Mouse (Mus musculus) midbrain, embryonic 15.5 days (tissue): ENCODE measurements around the gene Asb7. TPM values are rescaled to one million over a fixed set of nuclear protein-coding genes. Genes with fewer than 3 reads are reported as not detected.

ENCODE experiments used
- ATAC-seq: fragments of 200-750 bp; cut with Nextera tagmentation; replicated peaks from 2 replicates; pipeline ENCODE4 v1.8.0; 2017; ENCODE audit warnings: moderate TSS enrichment
- H3K27ac ChIP-seq: fragments of 300-500 bp; sonication (generic); 2 replicates; pipeline ENCODE4 v1.5.1; 2015; ENCODE audit warnings: mild to moderate bottlenecking, inconsistent platforms
- H3K27me3 ChIP-seq: fragments of 300-500 bp; sonication (generic); replicated peaks from 2 replicates; pipeline ENCODE4 v1.6.1; 2015; ENCODE audit warnings: inconsistent platforms
- H3K36me3 ChIP-seq: fragments of 300-500 bp; sonication (generic); replicated peaks from 2 replicates; pipeline ENCODE4 v1.6.1; 2015; ENCODE audit warnings: inconsistent platforms
- H3K4me1 ChIP-seq: fragments of 300-500 bp; sonication (generic); 2 replicates; pipeline ENCODE4 v1.6.1; 2015; ENCODE audit warnings: inconsistent platforms
- H3K4me2 ChIP-seq: fragments of 300-500 bp; sonication (generic); 2 replicates; pipeline ENCODE4 v1.6.1; 2015; ENCODE audit warnings: inconsistent platforms, mild to moderate bottlenecking, moderate library complexity
- H3K4me3 ChIP-seq: fragments of 300-500 bp; sonication (generic); 2 replicates; pipeline ENCODE4 v1.5.1; 2015; ENCODE audit warnings: mild to moderate bottlenecking, inconsistent platforms
- H3K9ac ChIP-seq: fragments of 300-500 bp; sonication (generic); 2 replicates; pipeline ENCODE4 v1.6.1; 2015; ENCODE audit warnings: mild to moderate bottlenecking, inconsistent platforms
- H3K9me3 ChIP-seq: fragments of 300-500 bp; sonication (generic); 2 replicates; pipeline ENCODE4 v1.6.1; 2016; ENCODE audit warnings: inconsistent platforms
- WGBS: fragments of 180-500 bp; shearing (Covaris S2); methylation state at CpG from one replicate; pipeline ENCODE4 v1.1.7; 2015; ENCODE audit warnings: mixed read lengths; 5-methylcytosine and 5-hydroxymethylcytosine counted together
- polyA plus RNA-seq: library from polyadenylated mRNA; unstranded; fragments of >200 nt; fragmentation: Nextera tagmentation; extraction: Ambion mirVana; gene quantifications from 2 replicates; pipeline ENCODE4 v1.2.1, GENCODE M21; 2015

The Asb7 gene
- polyA plus RNA-seq, 1 experiment from 2014 or later: 17.6 TPM

- Histone ChIP-seq H3K9ac (no peak overlapping the region), H3K27ac (no peak overlapping the region), H3K27me3 (no peaks in the 10 kb centered on the region), H3K4me3 (no peak overlapping the region), H3K36me3 (peaks cover 8% of the 10 kb centered on the region; the same call in 1 of the 2 replicates), H3K4me2 (no peak overlapping the region), H3K4me1 (no peaks in the 10 kb centered on the region), H3K9me3 (no peaks in the 10 kb centered on the region)
- 86% methylated on average over 4 of the region's 4 CpGs for WGBS
- ATAC-seq: no peak
Observed at GRCm38 (mm10) chr7:66652216-66652615, 37.2 kb downstream of the Asb7 start.

- no peaks in the 10 kb centered on the region for H3K4me1 ChIP-seq
- H3K4me3 ChIP-seq: no peak overlapping the region
- no peak overlapping the region for H3K27ac ChIP-seq
- H3K4me2 ChIP-seq: no peak overlapping the region
- no peaks in the 10 kb centered on the region for H3K9me3 ChIP-seq
- H3K27me3 ChIP-seq: no peaks in the 10 kb centered on the region
- H3K9ac ChIP-seq: no peak overlapping the region
- H3K36me3 ChIP-seq: peaks cover 8% of the 10 kb centered on the region; the same call in 1 of the 2 replicates
- no peak for ATAC-seq
- 66% methylated on average over 5 of the region's 5 CpGs for WGBS
Observed at GRCm38 (mm10) chr7:66650883-66651282, 38.5 kb downstream of the Asb7 start.

- 90% methylated on average over 2 of the region's 2 CpGs for WGBS
- no peak for ATAC-seq
- H3K4me1 ChIP-seq: no peaks in the 10 kb centered on the region
- no peaks in the 10 kb centered on the region for H3K27me3 ChIP-seq
- no peaks in the 10 kb centered on the region for H3K9me3 ChIP-seq
- H3K9ac ChIP-seq: no peak overlapping the region
- no peak overlapping the region for H3K4me3 ChIP-seq
- H3K27ac ChIP-seq: no peak overlapping the region
- no peak overlapping the region for H3K4me2 ChIP-seq
- 0 out of 2 replicates have a peak, but pooled peaks cover under 1% of the 10 kb centered on the region for H3K36me3 ChIP-seq
Observed at GRCm38 (mm10) chr7:66649181-66649580, 40.2 kb downstream of the Asb7 start.

GRCm38 (mm10) chr7:66645736-66646135 lies 43.7 kb downstream of the Asb7 start:
- WGBS: 99% methylated on average over 2 of the region's 2 CpGs

GRCm38 (mm10) chr7:66633351-66633750 lies 56.0 kb downstream of the Asb7 start:
- Histone ChIP-seq H3K4me3 (no peak overlapping the region), H3K4me1 (no peaks in the 10 kb centered on the region), H3K27ac (no peak overlapping the region), H3K9ac (no peak overlapping the region), H3K4me2 (no peak overlapping the region), H3K27me3 (no peaks in the 10 kb centered on the region), H3K36me3 (no peaks in the 10 kb centered on the region), H3K9me3 (no peaks in the 10 kb centered on the region)
- ATAC-seq: no peak
- WGBS: 74% methylated on average over 6 of the region's 6 CpGs

More at GRCm38 (mm10) chr7:66645736-66646135, 43.7 kb downstream of the Asb7 start:
- Histone ChIP-seq H3K27ac (no peak overlapping the region), H3K36me3 (no peaks in the 10 kb centered on the region; the same call in 1 of the 2 replicates), H3K27me3 (no peaks in the 10 kb centered on the region), H3K9ac (no peak overlapping the region), H3K9me3 (no peaks in the 10 kb centered on the region), H3K4me2 (no peak overlapping the region), H3K4me1 (no peaks in the 10 kb centered on the region), H3K4me3 (no peak overlapping the region)
- ATAC-seq: no peak

GRCm38 (mm10) chr7:66630154-66630800 lies 59.1 kb downstream of the Asb7 start:
- no peak for ATAC-seq
- Histone ChIP-seq H3K4me1 (no peaks in the 10 kb centered on the region), H3K4me2 (no peak overlapping the region), H3K36me3 (no peaks in the 10 kb centered on the region), H3K9me3 (no peaks in the 10 kb centered on the region), H3K27ac (no peak overlapping the region), H3K27me3 (no peaks in the 10 kb centered on the region), H3K4me3 (no peak overlapping the region), H3K9ac (no peak overlapping the region)
- WGBS: 22% methylated on average over 15 of the region's 15 CpGs

- Histone ChIP-seq H3K9me3 (no peaks in the 10 kb centered on the region), H3K9ac (no peak overlapping the region), H3K4me3 (no peak overlapping the region), H3K36me3 (no peaks in the 10 kb centered on the region), H3K4me1 (no peaks in the 10 kb centered on the region), H3K4me2 (no peak overlapping the region), H3K27me3 (no peaks in the 10 kb centered on the region), H3K27ac (no peak overlapping the region)
- ATAC-seq: no peak
- WGBS: 46% methylated on average over 4 of the region's 4 CpGs
Observed at GRCm38 (mm10) chr7:66629419-66629818, 60.0 kb downstream of the Asb7 start.

GRCm38 (mm10) chr7:66623436-66623835 lies 66.0 kb downstream of the Asb7 start:
- no peaks in the 10 kb centered on the region for H3K36me3 ChIP-seq
- no peaks in the 10 kb centered on the region for H3K27me3 ChIP-seq

GRCm38 (mm10) chr7:66601846-66602245 lies 87.5 kb downstream of the Asb7 start:
- H3K4me3 ChIP-seq: no peak overlapping the region
- no peaks in the 10 kb centered on the region for H3K9me3 ChIP-seq
- no peak overlapping the region for H3K9ac ChIP-seq
- no peaks in the 10 kb centered on the region for H3K4me1 ChIP-seq
- no peaks in the 10 kb centered on the region for H3K27me3 ChIP-seq
- no peaks in the 10 kb centered on the region for H3K36me3 ChIP-seq
- ATAC-seq: no peak
- H3K27ac ChIP-seq: no peak overlapping the region
- no peak overlapping the region for H3K4me2 ChIP-seq

More at GRCm38 (mm10) chr7:66623436-66623835, 66.0 kb downstream of the Asb7 start:
- Histone ChIP-seq H3K4me2 (no peak overlapping the region), H3K4me1 (no peaks in the 10 kb centered on the region), H3K27ac (no peak overlapping the region), H3K9me3 (no peaks in the 10 kb centered on the region), H3K9ac (no peak overlapping the region), H3K4me3 (no peak overlapping the region)
- 62% methylated on average over 3 of the region's 3 CpGs for WGBS
- no peak for ATAC-seq

- ATAC-seq: no peak
- 83% methylated on average over 12 of the region's 12 CpGs for WGBS
- Histone ChIP-seq H3K36me3 (no peaks in the 10 kb centered on the region), H3K4me2 (no peak overlapping the region), H3K9ac (no peak overlapping the region), H3K27me3 (no peaks in the 10 kb centered on the region), H3K4me3 (no peak overlapping the region), H3K27ac (no peak overlapping the region), H3K4me1 (no peaks in the 10 kb centered on the region), H3K9me3 (no peaks in the 10 kb centered on the region)
Observed at GRCm38 (mm10) chr7:66600622-66601610, 88.5 kb downstream of the Asb7 start.

- no peak overlapping the region for H3K9ac ChIP-seq
- no peak for ATAC-seq
- no peak overlapping the region for H3K27ac ChIP-seq
- 83% methylated on average over 3 of the region's 3 CpGs for WGBS
- no peaks in the 10 kb centered on the region for H3K9me3 ChIP-seq
- no peaks in the 10 kb centered on the region for H3K27me3 ChIP-seq
- H3K4me2 ChIP-seq: no peak overlapping the region
- H3K36me3 ChIP-seq: no peaks in the 10 kb centered on the region
- H3K4me1 ChIP-seq: no peaks in the 10 kb centered on the region
- no peak overlapping the region for H3K4me3 ChIP-seq
Observed at GRCm38 (mm10) chr7:66600126-66600525, 89.3 kb downstream of the Asb7 start.

- no peak overlapping the region for H3K9ac ChIP-seq
- no peaks in the 10 kb centered on the region for H3K36me3 ChIP-seq
- WGBS: 98% methylated on average over 3 of the region's 3 CpGs
Observed at GRCm38 (mm10) chr7:66597900-66598299, 91.5 kb downstream of the Asb7 start.

More at GRCm38 (mm10) chr7:66597900-66598299, 91.5 kb downstream of the Asb7 start:
- H3K27me3 ChIP-seq: no peaks in the 10 kb centered on the region
- H3K4me3 ChIP-seq: no peak overlapping the region
- H3K9me3 ChIP-seq: no peaks in the 10 kb centered on the region
- no peak overlapping the region for H3K4me2 ChIP-seq
- H3K4me1 ChIP-seq: no peaks in the 10 kb centered on the region
- ATAC-seq: no peak
- no peak overlapping the region for H3K27ac ChIP-seq
